Mouse (Mus musculus) ES-CJ7 (cell line): ENCODE measurements around the gene Fabp3.

Experiments
- DNase-seq: peaks from one replicate; pipeline ENCODE4 v3.0.0; 2011; ENCODE audit warnings: low read depth, low spot score

Gene Fabp3

GRCm38 (mm10) chr4:130294513-130294912, 13.9 kb upstream of the Fabp3 start:
- DNase-seq: no peak

DNA sequence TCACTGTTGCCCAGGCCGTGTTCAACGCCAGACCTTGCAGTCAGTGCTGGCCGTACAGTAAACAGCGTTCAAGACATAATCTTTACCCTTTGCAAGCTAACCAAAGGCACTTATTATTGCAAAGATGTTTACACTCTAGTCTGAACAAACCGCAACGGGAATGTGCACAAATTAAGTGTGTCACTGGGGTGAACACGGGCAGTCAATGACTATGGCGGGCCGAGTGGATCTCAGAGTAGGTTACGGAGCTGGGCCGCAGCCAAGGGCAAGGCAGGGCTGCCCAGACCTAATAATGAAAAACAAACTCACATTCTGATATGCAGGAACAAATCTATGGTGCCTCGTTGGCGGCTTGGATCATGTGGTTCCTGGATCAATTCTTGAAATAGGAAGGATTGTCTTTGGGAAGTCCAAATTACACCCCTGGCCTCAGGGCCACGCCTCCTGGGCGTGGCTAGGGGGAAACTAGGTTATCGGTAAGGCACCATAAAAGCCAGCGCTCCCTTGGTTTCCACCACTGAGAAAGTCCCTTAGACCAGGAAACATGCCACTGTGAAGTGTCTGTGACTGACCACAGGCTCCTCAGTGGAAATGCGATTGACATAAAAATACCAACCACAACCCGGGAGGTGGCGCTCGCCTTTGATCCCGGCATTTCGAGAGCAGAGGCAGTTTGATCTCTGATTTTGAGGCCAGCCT, 13.2 kb upstream of the Fabp3 start:
- DNase-seq: peak; percentile 57

DNA sequence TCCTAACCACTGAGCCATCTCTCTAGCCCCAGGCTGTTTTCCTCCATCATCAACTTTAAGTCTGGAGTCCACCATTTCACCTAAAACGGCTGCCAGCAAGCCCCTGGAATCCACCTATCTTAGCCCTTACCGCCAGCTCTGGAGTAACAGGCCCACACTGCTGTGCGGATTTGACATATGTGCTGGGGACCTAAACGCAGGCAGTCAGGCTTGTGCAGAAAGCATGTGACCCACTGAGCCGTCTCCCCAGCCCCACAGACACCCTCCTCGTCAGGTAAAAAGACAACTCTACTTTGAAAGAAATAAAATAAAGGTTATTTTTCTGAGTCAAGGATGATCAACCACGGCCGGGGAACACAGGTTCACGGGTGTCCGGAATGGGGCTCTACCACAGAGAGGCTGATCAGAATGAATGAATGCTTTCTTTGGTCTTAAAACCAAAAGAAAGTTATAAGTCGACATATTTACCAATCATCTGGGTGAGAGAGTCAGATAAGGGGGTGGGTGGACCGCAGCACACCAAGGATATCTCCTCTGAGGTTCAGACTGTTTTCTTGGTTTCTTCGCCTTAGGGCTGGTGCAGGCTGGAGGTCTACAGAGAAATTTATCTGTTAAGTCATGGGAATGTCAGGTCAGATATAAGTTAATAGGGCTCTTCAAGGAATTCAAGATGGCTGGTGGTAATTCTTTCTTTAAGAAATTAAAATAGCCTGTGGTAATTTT, 12.0 kb upstream of the Fabp3 start:
- DNase-seq: no peak

DNA sequence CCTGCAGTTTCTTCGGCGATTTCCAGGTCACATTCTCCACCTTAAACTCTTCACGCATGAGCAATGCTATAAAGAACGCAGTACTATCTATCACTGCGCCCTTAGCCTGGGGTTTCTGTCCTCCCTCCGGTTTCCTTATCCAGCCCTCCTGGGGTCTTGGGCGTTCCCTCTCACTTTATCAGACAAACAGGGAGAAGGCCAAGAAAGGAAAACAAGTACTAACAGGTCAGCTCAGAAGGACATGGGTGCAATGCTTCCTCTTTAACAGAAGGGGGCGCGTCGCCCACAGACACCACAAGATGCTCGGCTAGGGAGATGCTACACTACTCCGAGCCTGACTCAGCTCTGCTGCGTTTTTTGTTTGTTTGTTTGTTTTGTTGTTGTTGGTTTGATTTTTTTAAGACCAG, 11.3 kb upstream of the Fabp3 start:
- DNase-seq: peak; percentile 90

GRCm38 (mm10) chr4:130298877-130299628, 9.3 kb upstream of the Fabp3 start:
- no peak for DNase-seq

GRCm38 (mm10) chr4:130299629-130300018, 8.8 kb upstream of the Fabp3 start:
- DNase-seq: no peak

- peak; percentile 68 for DNase-seq
Measured at GRCm38 (mm10) chr4:130302285-130302870, 6.0 kb upstream of the Fabp3 start.

DNA sequence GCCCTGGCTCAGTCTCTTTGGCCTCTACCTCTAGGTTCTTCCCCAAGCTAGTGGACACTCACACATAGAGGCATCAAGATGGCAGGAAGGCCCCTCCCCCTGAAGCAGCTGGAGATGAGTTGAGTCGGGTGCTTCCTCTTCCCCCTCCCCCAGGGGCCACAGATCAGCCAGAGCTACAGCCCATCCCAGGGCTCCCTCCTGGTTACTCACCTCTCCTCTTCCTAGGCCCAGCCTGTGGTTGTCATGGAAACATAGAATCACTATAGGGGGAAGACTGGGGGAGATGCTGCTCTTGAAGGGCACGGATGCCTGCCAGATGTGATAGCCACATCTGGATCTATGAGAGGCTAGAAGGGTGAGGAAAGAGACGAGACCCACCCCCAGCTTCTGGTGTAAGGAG, 3.6 kb upstream of the Fabp3 start:
- DNase-seq: peak; percentile 72

- peak; percentile 57 for DNase-seq
Measured at GRCm38 (mm10) chr4:130306796-130307630, 1.4 kb upstream of the Fabp3 start.

DNA sequence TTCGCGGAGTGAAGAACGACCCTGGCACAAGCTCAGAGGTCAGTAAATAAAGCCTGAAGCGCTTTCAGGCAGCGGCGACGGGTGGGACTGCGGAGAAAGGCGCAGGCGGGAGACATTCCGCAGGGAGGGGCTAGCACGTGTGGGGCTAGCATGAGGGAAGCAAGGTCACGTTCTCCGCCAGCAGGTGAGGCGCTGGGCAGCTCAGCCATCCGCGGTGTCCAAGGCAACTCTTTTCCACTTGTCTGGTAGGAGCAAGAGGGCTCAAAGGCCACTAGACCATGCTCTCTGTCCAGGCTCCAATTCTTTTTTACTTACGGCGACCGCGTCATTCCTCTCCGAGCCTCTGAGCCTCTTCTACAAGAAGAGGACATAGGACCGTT, 554 bp upstream of the Fabp3 start:
- DNase-seq: peak; percentile 86

GRCm38 (mm10) chr4:130309254-130309653, 859 bp downstream of the Fabp3 start:
- no peak for DNase-seq

- no peak for DNase-seq
Measured at GRCm38 (mm10) chr4:130312526-130312925, 4.1 kb downstream of the Fabp3 start.

GRCm38 (mm10) chr4:130313552-130313951, 5.2 kb downstream of the Fabp3 start:
- DNase-seq: no peak

DNA sequence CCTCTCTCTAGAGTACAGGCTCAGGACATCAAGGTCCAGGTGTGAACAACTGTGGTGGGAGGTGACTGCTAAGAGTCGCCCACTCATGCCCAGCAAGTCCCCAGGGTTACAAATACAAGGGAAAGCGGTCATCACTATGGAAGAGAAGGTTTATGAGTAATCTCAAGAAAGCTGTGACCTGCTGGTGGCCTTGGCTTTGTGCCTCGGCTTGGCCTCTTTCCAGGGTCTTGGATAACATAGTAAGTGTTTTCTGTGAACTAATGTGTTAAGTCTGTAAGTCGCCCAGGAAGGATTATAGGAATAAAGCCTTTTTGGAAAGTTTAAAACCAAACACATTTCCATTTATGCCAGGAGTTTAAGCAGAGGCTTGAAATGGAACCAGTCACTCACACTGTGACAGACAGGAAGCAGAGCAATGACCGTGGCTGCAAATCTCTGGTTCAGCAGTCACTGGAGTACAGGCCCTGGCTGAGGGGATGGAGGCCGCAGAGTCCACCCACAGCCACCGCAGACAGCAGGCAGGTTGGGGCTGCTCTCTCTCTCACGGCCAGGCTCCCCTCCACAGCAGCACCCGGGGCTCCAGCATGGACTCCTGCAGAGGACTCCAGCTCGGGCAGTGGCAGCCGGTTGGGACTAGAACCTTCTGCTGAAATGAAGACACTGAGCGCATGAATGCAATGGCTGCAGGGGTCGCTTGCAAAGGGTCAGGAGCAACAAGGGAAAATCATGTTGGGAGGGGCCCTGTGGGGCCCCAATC, 7.6 kb downstream of the Fabp3 start:
- DNase-seq: no peak

DNA sequence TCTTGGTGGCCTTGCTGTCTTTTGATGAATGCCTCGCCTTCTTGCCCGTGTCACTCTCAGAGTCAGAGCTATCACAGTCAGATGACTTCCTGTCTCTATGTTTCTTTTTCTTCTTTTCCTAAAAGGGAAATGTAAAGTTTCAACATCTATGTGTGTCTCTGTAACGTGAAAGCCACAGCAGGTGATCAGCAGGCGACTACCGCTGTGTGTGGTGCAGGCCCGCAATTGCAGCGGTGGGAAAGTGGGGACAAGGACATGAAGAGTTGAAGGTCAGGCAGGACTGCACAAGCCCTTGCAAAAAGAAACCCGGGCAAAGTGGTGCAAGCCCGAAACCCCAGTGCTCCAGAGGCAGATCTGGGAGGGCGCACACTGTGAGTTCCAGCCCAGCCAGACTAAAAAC, 8.3 kb downstream of the Fabp3 start:
- peak; percentile 43 for DNase-seq

- no peak for DNase-seq
Measured at GRCm38 (mm10) chr4:130318122-130318521, 9.7 kb downstream of the Fabp3 start.

DNA sequence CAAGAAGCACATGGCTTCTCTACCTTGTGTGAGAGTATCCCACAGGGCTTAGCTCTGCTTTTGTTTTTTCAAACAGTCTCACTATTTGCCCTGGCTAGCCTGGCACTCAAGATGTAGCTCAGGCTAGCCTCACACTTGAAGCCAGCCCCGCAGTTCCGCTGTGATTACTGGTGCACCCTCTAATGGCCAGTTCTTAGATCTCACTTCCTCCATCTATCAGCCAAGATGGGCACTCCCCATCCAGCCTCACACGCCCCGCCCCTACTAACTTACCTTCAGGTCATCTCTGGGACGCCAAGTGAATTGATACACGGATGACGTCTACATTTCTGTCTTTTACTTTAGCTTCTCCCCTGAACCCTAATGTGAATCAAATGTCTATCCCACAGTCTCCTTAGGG, 11.2 kb downstream of the Fabp3 start:
- DNase-seq: no peak

- no peak for DNase-seq
Measured at GRCm38 (mm10) chr4:130321640-130322039, 13.2 kb downstream of the Fabp3 start.

DNA sequence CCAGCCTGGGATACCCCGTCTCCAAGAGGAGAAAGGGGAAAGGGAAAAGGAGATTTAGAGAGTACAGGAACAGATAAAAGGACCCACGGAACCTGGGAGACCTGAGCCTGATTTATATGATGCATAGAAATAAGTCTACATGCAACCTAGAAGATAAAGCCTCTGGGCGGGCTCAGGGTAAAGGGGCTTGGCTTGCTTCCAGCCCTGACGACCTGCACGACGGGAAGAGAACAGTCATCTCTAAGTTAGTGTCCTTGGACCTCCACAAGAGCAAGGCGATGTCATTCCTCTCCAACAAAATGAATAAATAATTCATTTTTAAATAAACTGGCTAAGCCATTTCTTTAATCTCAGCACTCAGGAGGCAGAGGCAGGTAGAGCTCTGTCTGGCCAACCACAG, 14.2 kb downstream of the Fabp3 start:
- DNase-seq: no peak

- no peak for DNase-seq
Measured at GRCm38 (mm10) chr4:130323165-130323564, 14.8 kb downstream of the Fabp3 start.

GRCm38 (mm10) chr4:130323607-130324006, 15.2 kb downstream of the Fabp3 start:
- no peak for DNase-seq
